Mouse (Mus musculus): Measurements from ENCODE around the gene Kcnc1.

Gene Kcnc1

DNA sequence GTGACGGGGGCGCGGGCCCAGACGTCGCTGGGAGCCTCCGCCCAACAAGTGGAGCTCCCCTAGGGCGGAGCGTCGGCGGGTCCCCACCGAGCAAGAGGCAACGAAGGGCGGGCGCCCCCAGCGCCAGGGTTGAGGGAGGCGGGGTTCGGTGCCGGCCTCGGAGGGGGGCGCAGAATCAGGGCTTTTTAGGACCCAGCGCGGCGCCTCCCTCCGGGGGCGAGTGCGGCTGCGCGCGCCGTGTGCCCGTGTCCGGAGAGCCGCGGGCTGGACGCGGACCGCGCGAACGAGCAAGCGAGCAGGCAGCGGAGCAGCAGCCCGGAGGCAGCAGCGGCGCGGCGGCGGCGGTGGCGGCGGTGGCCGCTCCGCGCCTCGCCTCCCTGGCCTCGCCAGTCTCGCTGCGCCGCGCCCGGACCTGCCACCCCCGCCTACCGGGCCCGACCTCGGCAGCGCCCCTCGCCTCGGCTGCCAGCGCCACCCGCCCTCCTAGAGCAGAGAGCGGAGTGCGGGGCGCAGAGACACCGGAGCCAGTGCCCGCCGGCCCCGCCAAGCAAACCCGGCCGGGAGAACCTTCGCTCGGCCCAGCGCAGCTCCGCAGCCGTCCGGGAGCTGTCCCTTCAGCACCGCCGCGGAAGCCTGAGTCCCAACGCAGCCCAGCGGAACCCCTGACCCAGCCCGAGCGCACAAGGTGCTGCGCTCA, at the start of gene Kcnc1:
TSS of gene Kcnc1 (plus strand) at position 267 of the 697 bp plus-strand sequence.
- peak; percentile 84 for DNase-seq (ENCODE audit: extremely low spot score)

DNA sequence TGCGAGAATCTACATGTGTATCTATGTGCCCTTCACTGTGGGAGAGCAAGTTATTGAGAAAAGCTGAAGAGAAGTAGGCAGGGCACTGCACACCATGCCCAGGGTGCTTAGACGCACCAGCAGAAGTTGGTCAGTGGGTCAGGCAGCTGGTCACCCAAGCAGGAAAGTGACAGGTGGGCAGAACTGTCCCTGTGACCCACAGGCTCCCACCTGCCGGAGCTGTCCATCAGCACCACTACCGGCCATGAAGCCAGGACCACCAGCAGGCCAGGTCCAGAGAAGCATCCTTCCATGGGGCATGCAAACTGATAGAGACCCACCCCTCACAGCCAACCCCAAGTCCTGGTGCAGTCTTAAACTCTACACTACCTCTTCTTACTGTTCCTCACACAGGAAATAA, 48.6 kb upstream of the Kcnc1 start:
- DNase-seq (ENCODE audit: extremely low spot score) = no peak

DNA sequence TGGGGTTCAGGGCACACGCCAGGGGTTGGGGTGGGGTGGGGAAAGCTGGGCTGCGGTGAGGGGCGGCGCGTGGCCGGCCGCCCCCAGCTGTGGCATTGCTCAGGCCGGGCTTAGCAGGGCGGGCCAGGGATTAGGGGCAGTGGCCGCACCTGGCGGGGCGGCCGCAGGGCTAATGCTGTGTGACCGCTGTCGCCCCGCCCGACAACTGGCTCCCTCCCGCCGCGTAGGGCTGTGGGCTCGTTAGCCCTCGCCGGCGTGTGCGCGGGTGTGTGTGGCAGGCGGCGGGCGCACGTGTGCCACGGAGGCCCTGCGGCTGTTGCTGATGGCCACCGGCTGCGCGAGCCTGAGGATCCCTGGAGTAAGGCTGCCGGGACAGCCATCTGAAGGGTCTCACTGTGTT, 47.5 kb upstream of the Kcnc1 start:
- no peak for DNase-seq (ENCODE audit: extremely low spot score)

DNA sequence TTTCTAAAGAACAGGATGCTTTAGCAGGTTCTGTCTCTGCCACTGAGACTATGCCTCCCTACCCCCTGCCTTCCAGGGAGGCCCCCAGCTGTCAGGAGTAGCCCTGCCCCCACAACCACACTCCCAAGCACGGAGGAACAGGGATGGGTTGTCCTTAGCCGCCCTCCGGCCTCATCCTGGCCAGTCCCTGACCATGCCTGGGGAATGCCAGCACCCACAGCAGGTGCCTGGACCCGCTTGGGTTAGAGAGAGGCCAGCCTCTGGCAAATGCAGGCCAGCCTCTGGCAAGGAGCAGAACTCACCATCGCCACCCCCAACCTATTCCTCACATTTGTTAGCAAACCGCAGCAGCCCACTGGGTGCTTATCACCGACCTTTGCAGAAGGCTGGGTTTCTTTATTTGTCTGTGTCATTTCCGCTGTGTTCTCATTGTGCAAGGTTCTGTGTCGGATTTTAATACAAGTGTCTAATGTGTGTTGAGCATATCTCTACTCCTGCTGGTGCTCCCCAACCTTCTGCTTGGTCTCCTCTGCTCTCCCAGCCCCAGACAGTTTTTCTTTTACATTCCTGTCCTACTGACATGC, 46.1 kb upstream of the Kcnc1 start:
- DNase-seq (ENCODE audit: extremely low spot score) = no peak

DNA sequence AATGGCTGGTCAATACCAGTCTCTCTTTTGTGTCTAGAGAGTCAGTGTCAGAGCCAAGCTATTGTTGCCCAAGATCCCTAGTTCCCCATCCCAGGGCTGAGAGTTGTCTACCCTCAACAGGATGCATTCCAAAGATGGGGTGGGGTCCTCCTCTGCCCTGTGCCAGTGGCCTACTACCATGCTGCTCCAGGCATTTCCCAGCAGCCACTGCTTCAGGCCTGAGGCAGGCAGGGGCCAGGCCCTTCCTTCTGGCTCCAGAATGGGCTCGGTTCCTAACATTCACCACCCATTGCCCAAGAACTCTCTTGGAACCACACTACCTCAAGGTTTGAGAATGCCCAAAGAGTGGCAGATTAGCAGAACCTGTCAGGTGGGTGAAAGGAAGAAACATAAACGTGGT, 43.5 kb upstream of the Kcnc1 start:
- DNase-seq (ENCODE audit: extremely low spot score) = no peak

DNA sequence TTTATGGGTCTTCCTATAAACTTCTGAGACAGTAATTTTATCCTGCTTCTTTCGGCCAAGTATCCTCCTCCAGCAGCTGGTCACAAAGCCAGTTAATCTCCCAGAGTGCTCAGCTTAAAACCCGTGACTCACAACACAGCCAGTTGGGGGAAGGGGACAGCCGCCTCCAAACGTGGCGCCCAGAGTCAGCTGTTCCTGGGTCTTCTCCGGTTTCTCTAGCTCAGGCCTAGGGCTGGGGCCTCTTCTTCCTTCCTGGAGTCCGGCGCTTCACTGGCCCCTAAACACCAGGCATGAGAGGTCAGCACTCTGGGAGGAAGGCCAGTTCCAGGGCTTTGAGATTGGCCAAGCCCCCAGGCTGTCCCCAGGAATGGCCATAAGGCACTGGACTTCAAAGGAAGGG, 43.1 kb upstream of the Kcnc1 start:
- DNase-seq (ENCODE audit: extremely low spot score) = peak; percentile 3

DNA sequence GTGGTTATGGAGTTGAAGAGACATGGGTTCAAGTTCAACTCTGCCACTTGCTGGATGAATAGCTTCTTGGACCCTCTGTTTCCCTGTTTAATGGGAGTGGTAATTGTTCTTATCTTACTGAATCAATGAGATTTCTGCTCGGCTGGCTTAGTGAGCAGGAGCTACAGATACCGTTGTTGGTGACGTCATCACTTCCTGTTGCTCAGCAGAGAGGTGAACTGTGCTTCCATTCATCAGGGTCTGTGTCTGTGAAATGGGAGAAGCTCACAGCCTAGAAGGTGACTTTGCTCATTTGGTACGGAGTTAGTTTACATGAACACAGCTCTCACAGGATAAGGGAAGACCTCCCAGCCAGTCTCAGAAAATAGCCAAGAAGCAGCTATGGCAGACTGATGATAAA, 42.4 kb upstream of the Kcnc1 start:
- no peak for DNase-seq (ENCODE audit: extremely low spot score)

DNA sequence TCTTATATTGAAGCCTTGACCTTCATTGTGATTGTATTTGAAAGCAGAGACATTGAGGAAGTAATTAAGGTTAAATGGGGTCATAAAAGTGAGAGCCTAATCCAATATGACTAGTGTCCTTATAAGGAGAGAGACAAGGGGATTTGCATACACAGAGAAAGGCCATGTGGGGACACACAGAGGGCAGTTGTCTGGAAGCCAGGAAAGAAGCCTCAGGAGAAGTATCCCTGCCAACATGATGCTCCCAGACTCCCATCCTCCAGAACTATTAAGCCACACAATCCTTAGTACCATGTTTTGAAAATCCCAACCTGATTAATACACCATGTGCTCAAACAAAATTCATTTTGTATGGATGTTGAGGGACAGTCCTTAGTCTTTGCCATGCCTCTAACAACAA, 34.5 kb upstream of the Kcnc1 start:
- DNase-seq (ENCODE audit: extremely low spot score) = no peak

DNA sequence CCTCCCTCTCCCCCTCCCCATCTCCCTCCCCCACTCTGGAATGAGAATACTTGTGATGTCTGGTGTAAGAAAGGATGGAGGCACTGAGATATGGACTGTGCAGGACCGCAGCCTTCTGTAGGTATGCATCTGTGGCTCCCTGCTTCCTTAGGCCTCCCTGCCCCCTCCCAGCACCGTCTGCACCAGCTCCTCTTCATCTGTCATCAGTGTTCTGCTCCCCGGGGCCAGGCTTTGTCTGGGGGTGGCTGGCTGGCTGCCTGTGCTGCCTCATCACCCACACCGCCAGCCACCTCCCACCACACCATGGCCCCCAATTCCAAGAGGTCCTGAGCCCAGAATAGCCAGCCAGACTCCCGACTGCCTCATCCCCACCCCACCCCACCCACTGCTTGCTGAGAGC, 32.1 kb upstream of the Kcnc1 start:
- DNase-seq (ENCODE audit: extremely low spot score) = no peak

DNA sequence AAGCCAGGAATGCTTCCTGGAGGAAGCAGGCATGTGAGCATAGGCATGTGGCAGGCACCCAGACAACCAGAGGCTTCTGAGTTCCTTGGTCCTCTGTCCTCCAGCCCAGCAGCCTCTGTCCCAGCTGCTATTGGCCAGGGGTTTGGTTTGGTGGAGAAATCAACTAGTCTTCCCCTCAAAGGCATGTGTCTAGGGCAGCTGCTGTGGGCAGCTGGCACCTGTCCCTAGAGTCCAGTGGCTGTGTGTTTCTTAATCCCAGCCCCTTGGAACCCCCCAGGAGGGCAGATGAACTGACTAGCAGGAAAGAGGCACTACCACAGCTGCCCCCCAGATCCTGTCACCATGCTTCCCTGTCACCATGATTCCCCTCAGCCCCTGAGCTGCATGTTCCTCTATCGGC, 30.5 kb upstream of the Kcnc1 start:
- DNase-seq (ENCODE audit: extremely low spot score) = no peak

DNA sequence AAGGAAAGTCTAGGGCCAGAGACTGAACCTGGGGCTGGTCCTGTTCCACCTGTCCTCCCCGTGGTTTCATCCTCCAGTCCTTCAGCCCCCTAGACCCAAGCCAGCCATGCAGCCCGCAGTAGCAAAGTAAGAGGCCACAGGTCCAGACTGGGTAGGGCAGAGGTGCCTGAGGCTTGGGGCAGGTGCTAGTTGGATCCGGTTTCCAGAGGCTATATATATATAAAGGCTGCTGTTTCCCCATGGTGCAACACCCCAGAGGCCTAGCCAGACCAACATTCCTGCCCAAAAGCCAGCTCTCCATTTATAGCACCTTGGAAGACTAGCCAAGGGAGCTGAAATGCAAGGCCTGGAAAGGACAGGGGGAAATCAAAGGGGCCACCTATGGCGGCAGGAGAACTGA, 25.2 kb upstream of the Kcnc1 start:
- no peak for DNase-seq (ENCODE audit: extremely low spot score)

DNA sequence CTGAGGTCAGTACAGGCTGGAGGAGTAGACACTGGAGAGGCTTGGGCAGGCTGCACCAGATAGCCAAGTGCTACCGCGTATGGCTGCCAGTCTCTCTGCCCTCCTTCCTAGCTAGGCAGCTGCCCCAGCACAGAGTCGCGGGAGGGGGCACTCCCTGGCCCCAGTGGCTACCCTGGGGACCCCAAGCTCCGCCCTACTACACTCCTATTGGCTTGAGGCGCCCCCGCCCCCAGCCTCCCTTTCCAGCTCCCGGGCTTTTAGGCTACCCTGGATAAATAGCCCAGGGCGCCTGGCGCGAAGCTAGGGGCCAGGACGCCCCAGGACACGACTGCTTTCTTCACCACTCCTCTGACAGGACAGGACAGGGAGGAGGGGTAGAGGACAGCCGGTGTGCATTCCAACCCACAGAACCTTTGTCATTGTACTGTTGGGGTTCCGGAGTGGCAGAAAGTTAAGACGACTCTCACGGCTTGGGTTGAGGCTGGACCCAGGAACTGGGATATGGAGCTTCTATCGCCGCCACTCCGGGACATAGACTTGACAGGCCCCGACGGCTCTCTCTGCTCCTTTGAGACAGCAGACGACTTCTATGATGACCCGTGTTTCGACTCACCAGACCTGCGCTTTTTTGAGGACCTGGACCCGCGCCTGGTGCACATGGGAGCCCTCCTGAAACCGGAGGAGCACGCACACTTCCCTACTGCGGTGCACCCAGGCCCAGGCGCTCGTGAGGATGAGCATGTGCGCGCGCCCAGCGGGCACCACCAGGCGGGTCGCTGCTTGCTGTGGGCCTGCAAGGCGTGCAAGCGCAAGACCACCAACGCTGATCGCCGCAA, 19.9 kb upstream of the Kcnc1 start, which contains the start of gene Myod1:
TSS of gene Myod1 (plus strand) at position 303 of the 836 bp plus-strand sequence.
- DNase-seq (ENCODE audit: extremely low spot score) = no peak

DNA sequence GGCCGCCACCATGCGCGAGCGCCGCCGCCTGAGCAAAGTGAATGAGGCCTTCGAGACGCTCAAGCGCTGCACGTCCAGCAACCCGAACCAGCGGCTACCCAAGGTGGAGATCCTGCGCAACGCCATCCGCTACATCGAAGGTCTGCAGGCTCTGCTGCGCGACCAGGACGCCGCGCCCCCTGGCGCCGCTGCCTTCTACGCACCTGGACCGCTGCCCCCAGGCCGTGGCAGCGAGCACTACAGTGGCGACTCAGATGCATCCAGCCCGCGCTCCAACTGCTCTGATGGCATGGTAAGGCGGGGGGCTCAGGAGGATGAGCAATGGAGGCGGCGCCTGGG, 19.3 kb upstream of the Kcnc1 start:
- DNase-seq (ENCODE audit: extremely low spot score) = peak; percentile 61

DNA sequence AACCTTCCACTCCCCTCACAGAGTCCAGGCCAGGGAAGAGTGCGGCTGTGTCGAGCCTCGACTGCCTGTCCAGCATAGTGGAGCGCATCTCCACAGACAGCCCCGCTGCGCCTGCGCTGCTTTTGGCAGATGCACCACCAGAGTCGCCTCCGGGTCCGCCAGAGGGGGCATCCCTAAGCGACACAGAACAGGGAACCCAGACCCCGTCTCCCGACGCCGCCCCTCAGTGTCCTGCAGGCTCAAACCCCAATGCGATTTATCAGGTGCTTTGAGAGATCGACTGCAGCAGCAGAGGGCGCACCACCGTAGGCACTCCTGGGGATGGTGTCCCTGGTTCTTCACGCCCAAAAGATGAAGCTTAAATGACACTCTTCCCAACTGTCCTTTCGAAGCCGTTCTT, 18.2 kb upstream of the Kcnc1 start:
- no peak for DNase-seq (ENCODE audit: extremely low spot score)

DNA sequence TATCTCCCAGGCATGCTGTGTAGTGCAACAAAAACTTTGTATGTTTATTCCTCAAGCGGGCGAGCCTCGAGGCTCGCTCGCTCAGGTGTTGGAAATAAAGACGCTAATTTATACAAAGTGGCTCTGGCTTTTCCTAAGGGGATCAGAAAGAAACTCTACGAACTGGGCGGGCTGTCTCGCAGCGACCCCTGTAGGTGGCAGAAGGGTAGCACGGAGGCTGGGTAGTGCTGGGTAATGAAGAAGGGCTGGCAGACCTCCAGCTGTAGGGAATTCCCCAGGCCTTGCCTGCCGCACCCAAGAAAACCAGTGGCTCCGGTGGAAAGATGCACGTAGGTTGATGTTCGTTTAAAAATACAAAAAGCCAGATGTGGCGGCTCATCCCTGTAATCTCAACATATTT, 17.3 kb upstream of the Kcnc1 start:
- peak; percentile 58 for DNase-seq (ENCODE audit: extremely low spot score)

DNA sequence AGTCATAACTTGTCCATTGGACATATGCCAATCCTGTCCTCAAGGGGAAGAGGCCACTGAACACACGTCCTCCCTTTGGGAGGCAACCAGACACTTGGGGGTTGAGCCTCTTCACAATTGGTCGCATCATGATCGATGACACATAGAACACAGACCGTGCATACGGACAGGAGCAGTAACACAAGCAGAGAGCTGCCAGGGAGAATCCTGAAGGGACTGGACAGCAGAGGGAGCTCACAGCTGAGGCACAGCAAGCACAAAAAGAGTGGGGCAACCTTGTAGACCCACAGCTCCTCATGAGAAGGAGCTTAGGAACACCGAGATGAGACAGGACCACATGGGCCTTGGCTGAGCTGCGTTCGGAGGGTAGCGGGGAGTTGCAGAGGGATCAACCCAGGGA, 15.7 kb upstream of the Kcnc1 start:
- no peak for DNase-seq (ENCODE audit: extremely low spot score)

DNA sequence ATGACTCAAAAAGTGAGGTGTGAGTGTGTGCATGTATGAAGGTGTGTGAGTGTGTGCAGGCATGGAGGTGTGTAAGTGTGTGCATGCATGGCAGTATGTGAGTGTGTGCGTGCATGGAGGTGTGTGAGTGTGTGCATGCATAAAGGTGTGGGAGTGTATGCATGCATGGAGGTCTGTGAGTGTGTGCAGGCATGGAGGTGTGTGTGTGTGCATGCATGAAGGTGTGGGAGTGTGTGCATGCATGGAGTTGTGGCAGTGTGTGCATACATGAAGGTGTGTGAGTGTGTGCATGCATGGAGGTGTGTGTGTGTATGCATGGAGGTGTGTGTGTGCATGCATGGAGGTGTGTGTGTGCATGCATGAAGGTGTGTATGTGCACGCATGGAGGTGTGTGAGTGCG, 8.9 kb upstream of the Kcnc1 start:
- no peak for DNase-seq (ENCODE audit: extremely low spot score)

DNA sequence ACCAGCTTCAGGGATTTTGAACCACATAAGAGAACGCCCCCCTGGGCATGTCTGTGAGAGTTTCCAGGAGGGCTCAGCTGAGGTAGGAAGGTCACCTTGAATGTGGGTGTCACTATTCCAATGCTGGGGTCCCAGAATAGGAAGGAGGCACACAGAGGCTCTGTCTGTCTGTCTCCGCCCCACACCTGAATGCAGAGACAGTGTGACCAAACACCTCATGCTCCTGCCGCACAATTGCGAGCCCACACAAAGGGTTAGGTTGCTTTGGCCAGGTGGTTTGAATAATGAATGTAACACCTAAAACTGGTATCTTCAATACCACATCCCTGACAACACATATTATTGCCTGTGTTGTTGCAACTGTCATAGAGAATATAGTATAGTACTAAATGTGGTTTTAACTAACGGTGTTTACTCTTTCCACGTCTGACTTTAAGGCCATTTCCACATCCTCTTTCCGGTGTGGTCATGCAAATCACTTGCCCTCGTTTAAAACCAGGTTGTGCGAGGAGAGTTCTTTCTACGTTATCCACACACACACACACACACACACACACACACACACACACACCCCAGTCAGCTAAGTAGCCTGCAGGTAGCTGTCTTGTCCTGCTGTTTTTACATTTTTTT, 6.7 kb upstream of the Kcnc1 start:
- no peak for DNase-seq (ENCODE audit: extremely low spot score)

DNA sequence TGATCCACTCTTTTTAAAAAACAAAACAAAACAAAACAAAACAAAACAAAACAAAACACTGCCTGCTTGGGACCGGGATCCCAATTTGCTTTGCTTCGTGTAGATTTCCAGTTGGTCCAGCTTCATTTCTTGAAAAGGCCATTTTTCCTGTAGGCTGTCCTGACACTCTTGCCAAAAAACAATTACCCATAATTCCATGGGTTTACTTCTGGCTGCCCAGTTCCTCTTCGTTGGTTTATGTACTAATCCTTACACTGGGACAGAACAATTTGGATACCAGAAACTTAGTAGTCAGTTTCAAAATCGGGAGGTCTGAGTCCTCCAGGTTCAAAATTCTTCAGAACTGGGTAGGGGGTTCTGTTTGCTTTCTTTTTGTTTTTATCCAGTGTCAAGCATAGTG, 6.1 kb upstream of the Kcnc1 start:
- DNase-seq (ENCODE audit: extremely low spot score) = no peak

DNA sequence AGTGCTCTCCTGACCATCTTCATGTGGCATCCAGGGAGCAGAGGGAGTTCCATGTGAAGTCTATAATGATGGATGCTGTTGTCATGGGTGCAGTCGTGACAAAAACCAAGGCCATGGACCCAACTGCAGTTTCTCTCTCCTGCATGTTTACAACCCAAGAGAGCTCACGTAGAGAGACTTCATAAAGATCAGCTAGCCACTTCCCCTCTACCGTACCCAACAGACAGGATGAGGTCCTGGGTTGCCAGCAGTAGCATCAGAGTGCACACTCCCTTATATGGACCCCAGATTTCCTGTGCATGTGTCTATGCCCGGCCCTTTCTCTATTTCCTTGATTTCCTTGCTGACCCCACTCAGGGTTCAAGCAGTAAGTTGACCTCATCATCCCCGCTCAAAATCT, 4.6 kb upstream of the Kcnc1 start:
- no peak for DNase-seq (ENCODE audit: extremely low spot score)

DNA sequence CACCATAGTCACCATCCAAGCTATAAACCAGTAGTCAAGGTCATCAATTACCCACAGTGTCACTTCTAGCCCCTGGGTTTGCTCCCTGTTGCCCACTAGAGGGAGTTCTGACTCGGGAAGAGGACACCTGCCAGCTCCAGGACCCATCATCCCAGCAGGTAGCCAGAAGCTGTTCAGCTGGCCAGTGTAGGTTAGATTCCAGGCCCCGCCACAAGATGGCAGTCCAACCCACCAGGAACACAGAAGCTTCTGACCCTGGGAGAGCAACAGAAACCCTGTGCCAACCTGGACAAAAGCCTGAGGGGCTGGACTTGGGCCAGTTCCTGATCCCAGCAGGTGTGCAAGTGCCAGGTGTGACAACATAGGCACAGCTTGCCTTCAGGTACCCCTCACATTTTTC, 3.2 kb upstream of the Kcnc1 start:
- DNase-seq (ENCODE audit: extremely low spot score) = peak; percentile 83

DNA sequence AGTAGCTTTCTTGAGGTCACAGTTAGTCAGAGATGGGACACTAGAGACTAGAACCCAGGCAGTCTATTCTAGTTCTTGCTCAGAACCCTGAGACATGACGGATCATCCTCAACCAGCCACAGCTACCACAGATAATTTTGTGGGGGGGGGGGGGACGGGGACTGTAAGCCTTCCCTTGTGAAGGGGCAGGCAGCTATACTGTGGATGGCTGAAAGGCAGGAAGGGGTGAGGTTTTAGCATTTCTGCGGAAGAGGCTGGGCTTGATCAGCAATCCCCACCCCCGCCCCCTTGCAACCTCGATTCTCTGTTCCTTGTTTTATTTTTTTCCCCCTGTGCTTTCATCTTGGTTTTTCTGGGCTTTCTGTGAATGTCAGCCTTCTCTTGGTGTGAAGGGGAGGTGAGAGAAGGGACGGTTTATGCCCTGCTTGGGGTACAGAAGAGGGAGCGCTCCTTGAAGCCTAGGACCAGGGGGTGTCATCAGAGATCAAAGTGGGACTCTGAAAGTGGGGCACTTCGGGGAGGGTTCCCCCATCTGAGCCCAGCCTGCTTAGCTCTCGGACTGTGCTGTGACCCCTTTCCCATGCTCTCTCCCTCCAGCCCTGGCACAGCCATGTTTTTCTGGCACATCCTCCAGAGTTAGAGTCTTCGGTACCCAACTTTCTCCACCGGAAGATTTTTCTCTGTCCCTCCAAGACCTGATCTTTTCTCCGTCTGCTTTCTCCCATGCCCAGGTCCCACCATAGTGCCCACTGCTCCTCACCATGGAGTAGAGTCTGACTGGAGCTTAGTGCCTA, 2.4 kb upstream of the Kcnc1 start:
- DNase-seq (ENCODE audit: extremely low spot score) = no peak

Data from embryo, embryonic 9.5 days (tissue).